Mouse (Mus musculus): ENCODE results near the gene Syt15.
A peak's percentile ranks its signal among the peaks of the same experiment; 100 is the strongest.

The Syt15 gene

GRCm38 (mm10) chr14:34219295-34219694 is at the start of gene Syt15:
TSS of gene Syt15 (plus strand) at chr14:34219595.
- no peak for DNase-seq (ENCODE audit: low spot score in 2 of 2)

GRCm38 (mm10) chr14:34171107-34171506 is 48.3 kb upstream of the Syt15 start:
- DNase-seq (ENCODE audit: low spot score in 2 of 2), result no peak

GRCm38 (mm10) chr14:34179351-34179750 is 40.0 kb upstream of the Syt15 start:
- no peak for DNase-seq (ENCODE audit: low spot score in 2 of 2)

- no peak for DNase-seq (ENCODE audit: low spot score in 2 of 2)
These were observed 36.3 kb upstream of the Syt15 start for GRCm38 (mm10) chr14:34183101-34183500.

- peak in 1 of 2 experiments; percentile 14 for DNase-seq (ENCODE audit: low spot score in 2 of 2)
These were observed 30.8 kb upstream of the Syt15 start for GRCm38 (mm10) chr14:34188629-34189028.

GRCm38 (mm10) chr14:34190361-34190760 is 29.0 kb upstream of the Syt15 start:
- DNase-seq (ENCODE audit: low spot score in 2 of 2), result no peak

- no peak for DNase-seq (ENCODE audit: low spot score in 2 of 2)
These were observed 25.5 kb upstream of the Syt15 start for GRCm38 (mm10) chr14:34193879-34194278.

GRCm38 (mm10) chr14:34195466-34195865 is 23.9 kb upstream of the Syt15 start:
- no peak for DNase-seq (ENCODE audit: low spot score in 2 of 2)

GRCm38 (mm10) chr14:34196706-34197105 is 22.7 kb upstream of the Syt15 start:
- no peak for DNase-seq (ENCODE audit: low spot score in 2 of 2)

GRCm38 (mm10) chr14:34200738-34201230 is 18.6 kb upstream of the Syt15 start:
- no peak for DNase-seq (ENCODE audit: low spot score in 2 of 2)

- DNase-seq (ENCODE audit: low spot score in 2 of 2), result no peak
These were observed 18.0 kb upstream of the Syt15 start, which contains the start of gene Gprin2 for GRCm38 (mm10) chr14:34201231-34202035. TSS of gene Gprin2 (minus strand) at chr14:34201653.

- DNase-seq (ENCODE audit: low spot score in 2 of 2), result no peak
These were observed 11.4 kb upstream of the Syt15 start for GRCm38 (mm10) chr14:34207996-34208395.

- no peak for DNase-seq (ENCODE audit: low spot score in 2 of 2)
These were observed 10.7 kb upstream of the Syt15 start for GRCm38 (mm10) chr14:34208651-34209050.

- DNase-seq (ENCODE audit: low spot score in 2 of 2), result no peak
These were observed 10.3 kb upstream of the Syt15 start for GRCm38 (mm10) chr14:34209080-34209479.

GRCm38 (mm10) chr14:34209942-34210341 is 9.5 kb upstream of the Syt15 start:
- DNase-seq (ENCODE audit: low spot score in 2 of 2), result no peak

- no peak for DNase-seq (ENCODE audit: low spot score in 2 of 2)
These were observed 3.8 kb upstream of the Syt15 start for GRCm38 (mm10) chr14:34215451-34216127.

- DNase-seq (ENCODE audit: low spot score in 2 of 2), result no peak
These were observed 397 bp downstream of the Syt15 start for GRCm38 (mm10) chr14:34219786-34220198.

- DNase-seq (ENCODE audit: low spot score in 2 of 2), result no peak
These were observed 1.0 kb downstream of the Syt15 start for GRCm38 (mm10) chr14:34220426-34220825.

- no peak for DNase-seq (ENCODE audit: low spot score in 2 of 2)
These were observed 2.2 kb downstream of the Syt15 start for GRCm38 (mm10) chr14:34221416-34222077.

GRCm38 (mm10) chr14:34223362-34223898 is 4.0 kb downstream of the Syt15 start:
- no peak for DNase-seq (ENCODE audit: low spot score in 2 of 2)

GRCm38 (mm10) chr14:34225986-34226385 is 6.6 kb downstream of the Syt15 start:
- DNase-seq (ENCODE audit: low spot score in 2 of 2), result no peak

GRCm38 (mm10) chr14:34226566-34226965 is 7.2 kb downstream of the Syt15 start:
- no peak for DNase-seq (ENCODE audit: low spot score in 2 of 2)

All from spleen, postnatal 14 days (tissue).